Mouse (Mus musculus) heart, embryonic 16.5 days (tissue): ENCODE data around the gene Inafm1. TPM values are rescaled to one million over a fixed set of nuclear protein-coding genes. Genes with fewer than 3 reads are reported as not detected.
A peak's percentile ranks its signal among the peaks of the same experiment; 100 is the strongest.
"Not testable (repeated sequence)": the region's sequence is repeated elsewhere in the genome, so short reads cannot be mapped to it uniquely, and the experiment has no call there.

Experiments
- ATAC-seq: fragments of 200-750 bp; cut with Nextera tagmentation; replicated peaks from 2 replicates; pipeline ENCODE4 v1.8.0; 2017; ENCODE audit warnings: moderate number of reproducible peaks; ENCODE audit not compliant: insufficient read depth, low FRiP score; ENCODE audit errors: extremely low read depth
- H3K27ac ChIP-seq: fragments of 300-500 bp; sonication (generic); 2 replicates; pipeline ENCODE4 v1.5.1; 2014; ENCODE audit warnings: mild to moderate bottlenecking, low read length, control low read depth, moderate library complexity
- H3K27me3 ChIP-seq: fragments of 300-500 bp; sonication (generic); 2 replicates; pipeline ENCODE4 v1.6.1; 2014; ENCODE audit warnings: low read length, mixed read lengths; ENCODE audit not compliant: control insufficient read depth, insufficient read depth
- H3K36me3 ChIP-seq: fragments of 300-500 bp; sonication (generic); 2 replicates; pipeline ENCODE4 v1.6.1; 2014; ENCODE audit not compliant: control insufficient read depth, insufficient read depth
- H3K4me1 ChIP-seq: fragments of 300-500 bp; sonication (generic); 2 replicates; pipeline ENCODE4 v1.6.1; 2014; ENCODE audit warnings: low read length, mixed read lengths; ENCODE audit not compliant: control insufficient read depth, insufficient read depth
- H3K4me2 ChIP-seq: fragments of 300-500 bp; sonication (generic); 2 replicates; pipeline ENCODE4 v1.6.1; 2014; ENCODE audit warnings: low read depth, mild to moderate bottlenecking, control low read depth, low read length
- H3K4me3 ChIP-seq: fragments of 300-500 bp; sonication (generic); 2 replicates; pipeline ENCODE4 v1.5.1; 2014; ENCODE audit warnings: mild to moderate bottlenecking, control low read depth, low read length
- H3K9ac ChIP-seq: fragments of 300-500 bp; sonication (generic); 2 replicates; pipeline ENCODE4 v1.6.1; 2014; ENCODE audit warnings: low read length, control low read depth
- H3K9me3 ChIP-seq: fragments of 300-500 bp; sonication (generic); replicated peaks from 2 replicates; pipeline ENCODE4 v1.6.1; 2016; ENCODE audit warnings: low read length; ENCODE audit not compliant: control insufficient read depth
- WGBS: fragments of 180-500 bp; shearing (Covaris S2); extraction: QIAGEN DNeasy Blood & Tissue Kit; methylation state at CpG from one replicate; pipeline ENCODE4 v1.1.7; 2014; 5-methylcytosine and 5-hydroxymethylcytosine counted together
- polyA plus RNA-seq: library from polyadenylated mRNA; unstranded; fragments of >200 nt; fragmentation: Nextera tagmentation; extraction: Ambion mirVana; gene quantifications from 2 replicates; pipeline ENCODE4 v1.2.1, GENCODE M21; 2015

Gene Inafm1
- polyA plus RNA-seq, 1 experiment from 2014 or later = 6.9 TPM

DNA sequence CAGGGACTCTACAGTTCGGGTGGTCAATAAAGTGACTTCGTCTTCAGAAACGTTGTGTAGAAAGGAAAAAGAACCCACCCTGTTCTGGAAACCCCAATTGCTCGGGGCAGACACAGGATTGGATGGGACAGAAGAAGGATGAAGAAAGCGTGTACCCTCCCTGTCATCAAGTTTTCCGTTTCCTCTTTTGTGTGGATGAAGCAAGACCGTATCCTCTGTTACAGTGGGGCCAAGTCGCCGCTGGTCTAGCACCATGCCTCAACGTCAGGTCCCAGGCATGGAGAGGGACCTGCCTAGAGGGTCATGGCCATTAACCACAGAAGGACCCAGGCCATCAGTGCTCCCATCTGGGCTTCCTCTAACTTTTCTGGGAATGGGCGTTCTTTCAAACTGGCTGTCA lies 15.6 kb downstream of the Inafm1 start:
- no peaks in the 10 kb centered on the region for H3K36me3 ChIP-seq
- no peak overlapping the region for H3K27ac ChIP-seq
- no peak overlapping the region for H3K4me3 ChIP-seq
- no peak for ATAC-seq
- no peaks in the 10 kb centered on the region for H3K4me1 ChIP-seq
- 87% methylated on average over 11 of the region's 11 CpGs for WGBS
- H3K9me3 ChIP-seq = no peaks in the 10 kb centered on the region
- H3K27me3 ChIP-seq = no peaks in the 10 kb centered on the region
- no peak overlapping the region for H3K4me2 ChIP-seq
- H3K9ac ChIP-seq = no peak overlapping the region

DNA sequence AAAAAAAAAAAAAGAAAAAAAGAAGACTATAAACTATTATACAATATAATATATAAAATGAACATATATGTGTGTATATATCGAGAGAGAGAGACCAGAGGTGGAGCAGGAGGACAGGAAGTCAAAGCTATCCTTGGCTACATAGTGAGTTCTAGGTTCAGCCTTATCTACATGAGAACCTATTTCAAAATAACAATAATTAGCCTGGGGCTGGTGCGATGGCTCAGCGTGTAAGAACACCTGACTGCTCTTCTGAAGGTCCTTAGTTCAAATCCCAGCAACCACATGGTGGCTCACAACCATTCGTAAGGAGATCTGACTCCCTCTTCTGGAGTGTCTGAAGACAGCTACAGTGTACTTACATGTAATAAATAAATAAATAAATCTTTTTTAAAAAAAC lies 17.5 kb downstream of the Inafm1 start:
- H3K9ac ChIP-seq = not testable (repeated sequence)

DNA sequence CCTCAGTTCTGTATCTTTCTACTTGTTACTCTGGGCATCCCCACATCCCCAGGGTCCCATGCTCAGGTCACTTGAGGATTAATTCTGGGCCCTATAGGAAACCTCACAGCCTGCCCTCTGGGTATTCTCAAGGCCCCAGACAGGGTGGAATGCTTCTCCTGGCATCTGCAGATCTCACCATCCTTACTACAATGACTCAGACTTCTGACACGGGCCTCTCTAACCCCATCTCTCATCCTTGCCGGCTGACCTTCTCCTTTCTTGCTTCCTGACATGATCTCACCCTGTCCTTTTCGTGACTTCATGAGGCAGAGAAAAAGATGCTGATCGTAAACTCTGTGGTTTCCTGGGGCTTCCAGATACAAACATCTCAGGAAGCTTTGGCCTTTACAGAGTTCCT lies 19.2 kb downstream of the Inafm1 start:
- no peak overlapping the region for H3K4me3 ChIP-seq
- no peak for ATAC-seq
- H3K4me1 ChIP-seq = no peaks in the 10 kb centered on the region
- H3K9ac ChIP-seq = no peak overlapping the region
- no peaks in the 10 kb centered on the region for H3K27me3 ChIP-seq
- no peak overlapping the region for H3K27ac ChIP-seq
- no peak overlapping the region for H3K4me2 ChIP-seq
- H3K9me3 ChIP-seq = no peaks in the 10 kb centered on the region
- no peaks in the 10 kb centered on the region for H3K36me3 ChIP-seq
- WGBS = 41% methylated on average over 4 of the region's 4 CpGs

More for the DNA sequence above, 17.5 kb downstream of the Inafm1 start:
- not testable (repeated sequence) for ATAC-seq, H3K27me3 ChIP-seq, H3K4me3 ChIP-seq, H3K27ac ChIP-seq, H3K36me3 ChIP-seq, H3K4me1 ChIP-seq, H3K9me3 ChIP-seq, H3K4me2 ChIP-seq
- 84% methylated on average over 4 of the region's 4 CpGs for WGBS

- no peak for ATAC-seq
- no peak overlapping the region for H3K27ac ChIP-seq
- H3K36me3 ChIP-seq = no peaks in the 10 kb centered on the region
- H3K27me3 ChIP-seq = no peaks in the 10 kb centered on the region
- no peaks in the 10 kb centered on the region for H3K9me3 ChIP-seq
- WGBS = 71% methylated on average over 5 of the region's 5 CpGs
- H3K9ac ChIP-seq = no peak overlapping the region
- H3K4me2 ChIP-seq = no peak overlapping the region
- no peaks in the 10 kb centered on the region for H3K4me1 ChIP-seq
- H3K4me3 ChIP-seq = no peak overlapping the region
Measured at GRCm38 (mm10) chr7:16250687-16251086, 22.7 kb downstream of the Inafm1 start.

- Histone ChIP-seq H3K4me3 (no peak overlapping the region), H3K27ac (no peak overlapping the region), H3K9ac (no peak overlapping the region), H3K27me3 (no peaks in the 10 kb centered on the region), H3K9me3 (no peaks in the 10 kb centered on the region), H3K4me1 (no peaks in the 10 kb centered on the region), H3K36me3 (no peaks in the 10 kb centered on the region), H3K4me2 (no peak overlapping the region)
- 32% methylated on average over 1 of the region's 4 CpGs for WGBS
- no peak for ATAC-seq
Measured at GRCm38 (mm10) chr7:16245958-16246357, 27.5 kb downstream of the Inafm1 start.

- H3K4me1 ChIP-seq = no peaks in the 10 kb centered on the region
- no peak within 1 kb of the TSS for H3K4me2 ChIP-seq
- H3K27me3 ChIP-seq = no peaks in the 10 kb centered on the region
- no peaks in the 10 kb centered on the region for H3K9me3 ChIP-seq
- H3K9ac ChIP-seq = no peak within 1 kb of the TSS
- H3K36me3 ChIP-seq = no peaks in the 10 kb centered on the region
- H3K27ac ChIP-seq = 0 out of 2 replicates have a peak within 1 kb of the TSS, but pooled peaks have one; percentile 16
- no peak for ATAC-seq
- WGBS = 46% methylated on average over 5 of the region's 5 CpGs
- H3K4me3 ChIP-seq = no peak within 1 kb of the TSS
Measured at GRCm38 (mm10) chr7:16244067-16244466, 29.4 kb downstream of the Inafm1 start, which contains the start of gene C5ar2. Gene C5ar2, minus strand, starts transcription at chr7:16244154.

DNA sequence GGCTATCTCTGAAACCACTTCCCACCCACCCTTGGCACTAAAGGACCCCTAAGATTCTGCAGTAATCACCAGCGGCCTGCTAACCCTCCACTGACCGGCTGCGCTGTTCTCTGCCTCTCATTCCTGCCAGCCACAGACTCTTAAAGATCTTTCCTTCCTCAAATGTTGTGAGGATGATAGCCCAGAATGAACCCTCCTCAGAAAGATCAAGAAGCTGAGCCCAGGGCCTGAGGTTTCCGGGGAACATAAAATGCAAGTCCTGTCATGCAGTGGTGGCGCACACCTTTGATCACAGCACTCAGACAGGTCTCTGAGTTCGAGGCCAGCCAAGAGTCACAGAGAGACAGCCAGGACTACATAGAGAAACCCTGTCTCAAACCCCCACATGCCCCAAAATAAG lies 31.2 kb downstream of the Inafm1 start:
- H3K27ac ChIP-seq = no peak overlapping the region
- H3K4me2 ChIP-seq = no peak overlapping the region
- 76% methylated on average over 6 of the region's 6 CpGs for WGBS
- ATAC-seq = no peak
- no peaks in the 10 kb centered on the region for H3K9me3 ChIP-seq
- no peak overlapping the region for H3K9ac ChIP-seq
- no peaks in the 10 kb centered on the region for H3K36me3 ChIP-seq
- no peaks in the 10 kb centered on the region for H3K4me1 ChIP-seq
- no peak overlapping the region for H3K4me3 ChIP-seq
- no peaks in the 10 kb centered on the region for H3K27me3 ChIP-seq

GRCm38 (mm10) chr7:16241787-16242186 lies 31.6 kb downstream of the Inafm1 start:
- no peak for ATAC-seq
- H3K27ac ChIP-seq = no peak overlapping the region
- 48% methylated on average over 11 of the region's 11 CpGs for WGBS

GRCm38 (mm10) chr7:16240978-16241303 lies 32.5 kb downstream of the Inafm1 start:
- H3K9ac ChIP-seq = no peak overlapping the region
- no peaks in the 10 kb centered on the region for H3K9me3 ChIP-seq
- H3K36me3 ChIP-seq = no peaks in the 10 kb centered on the region
- no peak for ATAC-seq
- H3K27ac ChIP-seq = no peak overlapping the region
- no peak overlapping the region for H3K4me2 ChIP-seq
- H3K4me1 ChIP-seq = no peaks in the 10 kb centered on the region
- H3K4me3 ChIP-seq = no peak overlapping the region
- H3K27me3 ChIP-seq = no peaks in the 10 kb centered on the region
- WGBS = 98% methylated on average over 1 of the region's 1 CpGs

More at GRCm38 (mm10) chr7:16241787-16242186, 31.6 kb downstream of the Inafm1 start:
- no peaks in the 10 kb centered on the region for H3K36me3 ChIP-seq
- no peak overlapping the region for H3K4me3 ChIP-seq
- H3K9me3 ChIP-seq = no peaks in the 10 kb centered on the region
- H3K27me3 ChIP-seq = no peaks in the 10 kb centered on the region
- no peaks in the 10 kb centered on the region for H3K4me1 ChIP-seq
- H3K4me2 ChIP-seq = no peak overlapping the region
- H3K9ac ChIP-seq = no peak overlapping the region
